Mouse (Mus musculus) ovary, postnatal 10 days (tissue): ENCODE measurements at regions not wholly inside any gene's neighbourhood (a gene's known extent, or its start where the extent isn't known, plus 50 kb on each side); places are given as distances from the start of the nearest gene placed in this dataset.

ENCODE experiments used
- DNase-seq: peaks from one replicate; pipeline ENCODE4 v3.0.0; 2022; ENCODE audit warnings: low spot score

DNA sequence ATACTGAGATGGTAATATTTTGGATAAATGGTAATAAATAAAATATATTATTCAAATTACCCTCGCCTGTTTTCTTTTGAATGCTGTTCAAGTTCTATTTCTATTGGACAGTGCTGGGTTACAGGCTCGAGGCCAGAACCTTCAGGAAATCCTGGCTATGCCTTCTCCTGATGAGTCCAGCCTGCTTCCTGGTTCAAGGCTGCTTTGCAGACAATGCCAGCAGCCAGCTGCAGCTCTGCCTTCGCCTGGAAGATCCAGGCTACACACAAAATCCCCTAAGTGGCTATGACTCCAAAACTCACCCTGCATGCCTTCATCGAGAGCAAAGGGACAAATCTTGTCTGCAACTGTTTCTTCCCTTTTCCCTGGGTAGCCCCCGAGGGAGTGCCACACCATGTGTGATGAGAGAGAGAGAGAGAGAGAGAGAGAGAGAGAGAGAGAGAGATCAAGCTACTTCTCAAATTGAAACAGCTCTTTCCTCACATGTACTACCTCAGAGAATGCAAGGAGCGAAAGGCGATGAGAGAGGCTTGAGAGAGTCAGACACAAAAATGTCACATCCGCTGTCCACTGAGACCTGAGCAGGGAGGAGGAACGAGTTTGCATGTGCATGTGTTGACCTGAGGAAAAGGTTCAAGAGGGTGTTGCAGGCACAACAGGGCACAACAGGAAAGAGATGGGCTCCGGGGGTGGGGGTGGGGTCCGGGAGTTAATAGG is 319.7 kb downstream of the Bcor start:
- no peak for DNase-seq

DNA sequence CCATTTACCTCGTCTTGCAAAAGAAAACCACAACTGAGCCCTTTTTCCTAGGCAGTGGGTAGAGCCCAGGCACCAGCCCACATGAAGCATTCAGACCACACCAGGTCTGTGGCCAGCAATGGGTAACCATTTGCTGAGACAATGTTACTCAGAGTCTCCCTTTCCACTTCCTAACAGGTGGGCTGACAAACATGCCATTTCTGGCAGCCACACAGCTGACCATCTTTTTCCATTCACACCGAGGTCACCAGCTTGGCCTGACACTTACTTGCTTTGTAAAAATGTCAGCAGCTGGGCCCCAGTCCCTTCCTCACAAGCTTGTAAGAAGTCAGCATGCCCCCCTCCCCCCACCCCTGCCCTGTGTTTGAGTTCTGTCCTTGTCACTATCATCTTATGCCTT is 314.6 kb downstream of the Bcor start:
- DNase-seq = no peak

DNA sequence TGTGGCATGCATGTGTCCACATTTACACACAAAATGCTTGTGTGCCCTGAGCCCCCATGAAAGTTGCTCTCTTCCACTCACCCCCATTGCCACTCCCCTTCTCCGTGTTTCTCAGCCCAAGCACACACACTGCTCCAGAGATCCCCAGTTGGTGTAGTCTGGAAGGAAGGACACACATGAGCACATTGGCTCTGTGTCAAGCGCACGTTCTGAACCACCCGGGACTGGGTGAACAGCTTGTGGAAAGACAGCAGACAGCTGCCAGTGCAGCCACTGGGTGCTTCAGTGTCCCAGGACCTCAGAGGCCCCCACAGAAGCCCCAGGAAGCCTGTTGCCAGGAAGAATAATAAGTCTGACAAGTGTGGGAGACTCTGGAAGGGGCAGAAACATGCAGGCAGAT is 304.2 kb downstream of the Bcor start:
- DNase-seq = no peak

DNA sequence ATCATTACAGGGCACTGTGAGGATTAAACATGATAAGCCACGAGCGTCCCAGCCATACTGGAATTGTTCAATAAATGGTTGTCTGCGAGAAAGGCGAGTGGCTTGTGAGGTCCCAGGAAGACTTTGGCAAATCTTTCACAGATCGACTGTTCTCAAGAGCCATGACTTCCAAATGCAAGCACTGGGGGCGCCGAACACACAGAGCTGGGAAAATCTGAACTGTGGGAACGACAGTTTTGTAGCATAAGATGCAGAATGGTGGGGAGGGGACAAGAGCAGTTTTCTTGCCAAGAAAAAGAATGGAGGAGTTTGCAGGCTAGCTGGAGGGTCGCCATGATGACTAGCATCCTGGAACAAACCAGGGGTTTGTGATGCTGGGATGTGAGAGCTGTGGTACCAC is 300.8 kb downstream of the Bcor start:
- DNase-seq = no peak

DNA sequence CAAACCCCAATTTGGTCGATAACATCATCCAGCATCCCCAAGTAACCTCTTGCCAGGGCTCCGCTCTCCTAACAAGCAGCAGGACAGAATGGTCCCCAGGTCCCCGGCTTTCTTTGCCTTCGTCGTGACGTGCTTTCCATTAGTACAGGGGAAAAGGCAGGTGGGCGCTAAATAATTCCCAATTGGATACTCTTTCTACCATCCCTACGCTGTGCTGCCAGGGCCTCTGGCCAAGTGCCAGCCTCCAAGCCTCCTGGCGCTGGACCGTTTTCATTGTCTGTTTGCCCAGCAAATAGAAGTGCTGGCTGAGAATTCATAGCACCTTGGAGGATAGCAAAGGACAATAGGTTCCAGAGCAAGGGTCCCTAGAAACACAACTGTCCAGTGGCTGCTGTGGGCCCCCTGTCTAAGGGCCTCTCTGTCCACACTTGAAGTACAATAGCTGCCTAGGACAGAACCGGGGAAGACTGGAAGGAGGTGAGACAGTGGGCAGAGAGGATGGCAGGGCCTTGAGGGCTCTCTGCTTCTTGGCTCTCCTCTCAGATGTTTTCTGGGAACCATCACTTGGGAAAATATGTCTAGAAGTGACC is 298.9 kb downstream of the Bcor start:
- DNase-seq = no peak

DNA sequence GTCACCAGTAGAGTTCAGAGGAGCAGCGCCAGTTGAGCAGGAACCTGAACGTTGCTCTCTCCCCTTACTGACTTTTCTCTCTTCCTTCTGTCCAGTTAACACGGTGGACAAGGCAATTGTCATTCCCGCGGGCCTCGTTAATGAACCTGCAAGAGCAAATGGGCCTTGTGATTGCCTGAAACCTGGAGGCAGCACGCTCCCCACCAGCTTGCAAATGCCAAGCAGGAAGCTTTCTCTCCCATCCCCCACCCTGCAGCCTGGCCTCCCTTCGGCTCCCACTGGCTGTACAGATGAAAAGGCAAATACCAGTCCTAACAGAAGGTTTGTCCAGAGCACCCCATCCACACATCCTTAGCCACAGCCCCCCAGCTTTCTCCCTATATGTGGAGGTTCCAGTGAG is 298.3 kb downstream of the Bcor start:
- no peak for DNase-seq

DNA sequence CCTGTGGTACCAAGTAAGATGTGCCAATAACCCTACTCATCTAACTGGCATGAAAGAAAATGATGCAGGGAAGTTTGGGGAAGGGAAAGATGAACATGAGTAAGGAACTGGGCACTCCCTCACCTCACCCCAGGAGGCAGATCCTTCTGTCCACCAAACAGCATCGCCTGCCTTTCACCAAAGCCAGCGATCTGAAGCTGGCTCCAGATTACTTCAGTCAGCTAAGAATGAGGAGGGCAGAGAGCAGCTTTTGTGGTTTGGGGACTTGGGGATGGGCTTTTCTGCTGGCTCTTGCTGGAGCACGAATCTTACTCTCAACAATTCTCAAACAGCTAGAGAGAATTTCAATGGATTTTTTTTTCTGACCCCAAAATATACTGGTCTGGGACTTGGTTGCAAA is 297.0 kb downstream of the Bcor start:
- no peak for DNase-seq

DNA sequence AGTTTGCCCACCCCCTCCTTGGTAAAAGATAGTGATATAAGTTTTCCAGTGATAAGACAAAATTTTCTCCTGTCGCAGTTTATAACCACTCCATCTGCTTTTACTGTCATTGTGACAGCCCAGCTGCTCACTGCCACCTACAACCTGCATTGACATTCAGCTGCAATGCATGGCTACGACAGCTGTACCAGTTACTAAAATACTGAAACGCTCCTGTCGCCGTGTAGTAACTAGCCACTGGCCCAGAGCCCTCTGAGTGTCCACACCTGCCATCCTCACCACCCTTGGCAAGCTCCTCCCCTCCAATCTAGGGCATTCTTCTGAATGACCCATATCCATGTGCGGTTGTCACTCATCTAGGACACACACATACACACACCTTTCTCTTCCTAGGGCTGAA is 286.2 kb downstream of the Bcor start:
- no peak for DNase-seq

DNA sequence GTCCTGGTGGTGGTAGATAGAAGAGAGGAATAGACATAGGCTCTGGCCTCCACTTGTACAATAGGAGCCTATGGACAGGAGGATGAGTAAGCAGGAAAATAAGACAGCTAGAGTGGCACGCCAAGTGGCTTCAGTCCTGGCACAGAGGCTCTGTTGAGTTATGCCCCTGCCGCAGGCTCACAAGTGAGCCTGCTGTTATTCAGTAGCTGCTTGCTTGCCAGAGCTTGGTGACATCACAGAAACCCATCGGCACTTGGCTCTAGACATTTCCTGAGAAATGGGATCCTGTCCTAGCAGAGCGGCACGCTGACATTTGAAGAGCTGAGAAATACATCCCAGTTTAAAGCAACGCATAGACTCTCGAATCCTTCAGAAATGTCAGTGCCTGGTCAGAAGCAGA is 283.5 kb downstream of the Bcor start:
- DNase-seq = no peak

DNA sequence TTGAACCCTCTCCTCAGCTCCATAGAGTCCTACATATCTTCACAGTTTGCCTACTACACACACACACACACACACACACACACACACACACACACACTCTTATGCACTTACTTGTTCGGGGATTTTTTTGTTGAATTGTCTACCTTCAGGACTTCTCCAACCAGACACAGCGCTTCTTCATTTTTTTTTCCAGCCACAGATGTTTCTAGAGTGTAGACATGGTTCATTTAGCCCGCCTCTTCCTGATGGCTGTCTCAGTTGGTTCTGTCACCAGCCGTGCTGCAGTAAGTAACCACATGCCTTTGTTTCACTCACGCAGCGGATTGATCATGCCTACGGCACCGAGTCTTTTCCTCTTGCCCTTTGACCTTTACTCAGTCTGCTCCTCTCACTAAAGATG is 282.1 kb downstream of the Bcor start:
- no peak for DNase-seq

DNA sequence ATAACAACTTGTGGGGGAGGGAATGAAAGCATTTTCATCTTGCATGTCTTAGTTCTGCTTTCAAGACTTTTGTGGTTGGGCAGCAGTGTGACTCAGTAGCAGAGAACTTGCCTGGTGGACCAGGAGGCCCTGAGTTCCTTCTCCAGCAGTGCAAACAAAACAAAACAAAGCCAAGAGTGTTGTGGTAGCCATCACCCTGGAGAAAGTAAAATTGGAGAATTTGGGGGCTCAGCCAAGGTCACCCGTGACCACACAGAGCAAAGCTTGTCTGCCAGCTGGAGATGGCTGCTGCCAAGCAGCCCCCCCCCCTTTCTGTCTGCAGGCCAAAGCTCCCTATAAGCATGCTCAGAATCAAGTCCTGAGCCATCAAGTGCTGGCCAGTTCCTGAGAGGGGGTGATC is 279.2 kb downstream of the Bcor start:
- no peak for DNase-seq

DNA sequence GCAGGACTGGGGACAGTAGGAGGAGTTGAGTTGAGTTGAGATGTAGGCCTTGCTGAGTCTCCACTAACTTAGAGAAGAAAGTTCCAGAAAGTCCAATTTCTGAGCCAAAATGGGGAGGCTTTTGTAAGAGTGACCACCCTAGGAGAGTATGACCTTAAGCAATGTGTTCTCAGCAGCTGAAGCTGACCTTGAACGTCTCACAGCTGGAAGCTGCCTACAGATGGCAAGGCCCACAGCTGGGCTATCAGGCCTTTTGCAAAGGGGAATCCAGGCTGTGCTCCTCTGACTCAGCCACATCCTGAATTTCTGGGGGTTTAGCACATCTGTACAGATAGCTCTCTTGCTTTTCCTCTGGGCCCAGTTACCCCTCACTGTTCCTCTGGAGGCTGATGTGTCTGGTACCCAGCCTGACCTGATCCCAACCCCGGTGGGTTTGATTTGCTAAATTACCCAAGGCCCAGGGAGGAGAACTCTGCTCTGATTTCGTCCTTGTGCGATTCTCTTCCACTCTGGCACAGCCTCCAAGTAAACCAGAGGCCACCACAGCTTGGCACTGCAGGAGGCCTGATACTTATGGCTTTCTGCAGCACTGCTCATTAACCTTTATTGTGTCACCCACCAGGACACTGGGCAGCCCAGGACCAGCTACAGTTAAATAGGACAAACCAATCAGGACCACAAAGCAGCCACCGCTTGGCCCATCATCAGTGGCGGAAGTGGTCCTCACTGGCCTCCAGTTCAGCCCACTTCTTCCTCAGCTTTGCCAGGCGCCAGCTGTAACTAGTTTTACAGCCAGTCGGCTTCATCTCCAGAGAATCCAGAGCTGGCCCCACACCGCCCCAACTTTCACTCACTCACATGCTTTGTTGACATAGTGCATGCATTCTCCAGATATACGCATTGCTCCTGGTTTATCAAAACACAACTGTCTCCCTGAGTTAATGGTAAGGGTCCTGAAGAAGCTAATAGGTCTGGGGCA is 276.1 kb downstream of the Bcor start:
- no peak for DNase-seq

DNA sequence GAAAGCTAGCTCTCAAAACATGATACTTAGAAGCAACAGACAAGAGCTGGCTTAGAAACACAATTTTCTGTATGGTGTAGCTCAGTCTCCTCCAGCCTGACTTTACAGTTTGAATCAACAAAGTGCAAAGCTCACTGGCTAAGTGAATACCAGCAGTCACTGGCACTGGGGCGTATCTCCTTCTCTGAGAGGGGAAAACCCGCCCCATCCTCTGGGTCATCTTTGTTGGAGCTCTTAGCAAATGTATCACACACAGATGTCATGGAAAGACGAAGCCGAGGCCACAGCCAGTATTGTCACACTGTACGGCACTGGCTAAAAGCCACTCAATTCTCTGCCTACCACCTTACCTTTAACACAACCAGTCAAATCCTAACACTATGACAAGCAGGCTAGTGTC is 267.8 kb downstream of the Bcor start:
- DNase-seq = no peak

DNA sequence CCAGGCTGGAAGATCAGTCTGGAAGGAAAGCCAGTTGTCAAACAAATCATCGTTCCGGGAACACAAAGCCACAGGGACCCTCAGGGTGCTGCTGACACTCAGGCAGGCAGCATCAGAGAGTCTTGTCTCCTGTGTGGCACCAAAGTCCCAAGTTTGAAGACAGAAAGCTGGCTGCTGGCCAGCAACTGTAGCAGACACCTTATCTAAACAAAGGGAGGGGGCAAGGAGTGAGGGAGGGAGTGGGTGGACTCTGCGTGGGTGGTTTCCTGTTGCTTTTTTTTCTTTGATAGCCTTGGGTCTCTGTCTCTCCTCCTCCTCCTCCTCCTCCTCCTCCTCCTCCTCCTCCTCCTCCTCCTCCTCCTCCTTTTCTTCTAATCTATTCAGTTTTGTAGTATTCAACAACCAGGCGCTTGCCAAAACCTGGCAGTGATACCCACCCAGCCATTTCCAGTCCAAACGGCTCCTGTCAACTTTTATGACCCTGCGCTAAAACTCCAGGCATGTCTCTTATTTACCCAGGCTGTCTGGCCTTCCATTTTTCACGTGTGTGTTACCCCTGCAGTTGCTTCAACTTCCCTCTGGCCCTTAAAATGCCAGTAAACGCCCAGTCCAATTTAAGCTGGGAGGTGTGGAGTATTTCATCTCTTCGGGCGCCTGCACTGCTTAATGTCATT is 266.4 kb downstream of the Bcor start:
- DNase-seq = no peak

DNA sequence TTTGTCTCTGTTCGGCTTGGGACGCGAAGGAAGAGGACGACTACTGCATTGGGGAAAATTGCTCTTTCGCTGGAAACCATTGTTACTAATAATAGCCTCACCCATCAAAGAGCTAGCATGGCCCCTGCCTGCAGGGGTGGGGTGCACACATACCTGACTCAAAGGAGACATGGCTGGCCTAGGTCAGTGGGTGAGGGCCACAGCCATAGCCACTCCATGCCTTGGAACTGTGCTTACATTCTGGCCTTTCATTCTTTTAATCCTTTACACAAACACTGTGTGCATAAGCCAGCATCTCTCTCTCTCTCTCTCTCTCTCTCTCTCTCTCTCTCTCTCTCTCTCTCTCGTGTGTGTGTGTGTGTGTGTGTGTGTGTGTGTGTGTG is 265.9 kb downstream of the Bcor start:
- DNase-seq = no peak

DNA sequence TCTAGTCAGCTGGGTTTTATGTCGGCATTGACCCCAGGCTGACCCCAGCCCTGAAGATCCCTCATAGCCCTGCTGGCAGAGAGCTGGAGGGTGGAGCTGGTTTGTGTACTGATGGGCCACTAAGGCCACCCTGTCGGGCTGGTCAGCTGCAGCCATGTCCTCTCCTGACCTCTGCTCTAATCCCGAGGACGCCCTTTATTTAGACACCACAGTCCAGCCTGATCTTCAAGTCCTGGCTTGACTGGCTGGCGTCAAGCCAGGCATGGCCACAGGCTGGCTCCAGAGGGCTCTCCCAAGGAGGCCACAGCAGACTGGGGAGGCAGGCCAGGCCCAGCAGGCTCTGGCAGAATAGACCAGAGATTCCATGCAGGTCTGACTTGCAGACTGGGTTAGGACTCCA is 264.8 kb downstream of the Bcor start:
- DNase-seq = no peak

DNA sequence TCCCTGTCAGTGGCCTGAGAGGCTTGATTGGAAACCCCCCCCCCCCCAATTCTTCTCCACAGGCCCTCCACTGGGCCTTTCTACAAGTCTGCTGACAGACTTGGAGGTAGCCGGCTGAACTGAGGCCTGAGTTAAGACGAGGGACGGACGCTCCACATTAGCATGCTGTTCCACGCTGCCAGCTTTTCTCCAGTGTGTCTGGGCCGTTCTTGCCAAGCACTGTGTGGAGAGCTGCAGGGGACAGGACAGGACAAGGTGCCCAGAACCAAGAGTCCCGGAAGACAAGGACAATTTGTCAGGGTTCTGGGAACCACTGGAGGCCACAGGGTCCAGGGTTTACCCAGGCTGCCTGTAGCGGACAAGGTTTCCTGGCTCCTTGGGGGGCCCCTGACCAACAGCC is 261.9 kb downstream of the Bcor start:
- no peak for DNase-seq

DNA sequence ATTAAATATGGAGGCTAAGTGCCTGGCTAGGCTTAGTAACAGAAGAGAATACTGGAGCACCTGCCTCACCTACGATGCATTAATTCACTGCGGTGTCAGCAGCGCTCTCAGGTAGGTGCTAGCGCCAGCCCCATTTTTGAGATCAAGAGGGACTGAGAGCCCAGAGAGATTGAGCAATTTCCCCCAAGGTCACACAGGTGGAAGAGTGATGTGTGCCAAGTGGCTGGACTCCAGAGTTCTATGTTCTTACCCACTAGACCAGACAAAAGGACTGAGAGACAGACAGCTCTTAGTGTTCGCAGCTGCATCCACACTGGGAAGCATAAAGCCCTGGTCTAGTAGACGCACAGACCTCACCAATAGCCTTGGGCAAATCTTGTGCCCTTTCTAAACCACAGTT is 261.1 kb downstream of the Bcor start:
- no peak for DNase-seq

DNA sequence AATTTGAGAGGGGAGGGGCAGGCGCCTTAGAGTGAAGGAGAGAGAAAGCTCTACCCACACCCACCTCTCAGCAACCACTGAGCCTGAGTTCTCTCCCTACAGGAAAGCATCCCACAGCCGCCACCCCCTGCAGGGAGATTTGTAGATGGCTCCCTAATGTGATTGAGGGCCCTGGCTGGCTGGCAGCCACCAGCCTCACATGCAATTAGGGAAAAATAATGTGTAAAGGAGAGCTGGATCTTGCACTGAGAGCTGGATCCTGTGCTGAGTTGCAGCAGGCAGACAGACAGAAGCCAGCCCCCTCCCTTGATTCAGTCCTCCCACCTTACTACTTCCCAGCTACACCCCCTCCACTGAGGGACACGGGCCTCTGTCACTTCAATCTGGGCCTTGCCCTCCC is 260.2 kb downstream of the Bcor start:
- no peak for DNase-seq

DNA sequence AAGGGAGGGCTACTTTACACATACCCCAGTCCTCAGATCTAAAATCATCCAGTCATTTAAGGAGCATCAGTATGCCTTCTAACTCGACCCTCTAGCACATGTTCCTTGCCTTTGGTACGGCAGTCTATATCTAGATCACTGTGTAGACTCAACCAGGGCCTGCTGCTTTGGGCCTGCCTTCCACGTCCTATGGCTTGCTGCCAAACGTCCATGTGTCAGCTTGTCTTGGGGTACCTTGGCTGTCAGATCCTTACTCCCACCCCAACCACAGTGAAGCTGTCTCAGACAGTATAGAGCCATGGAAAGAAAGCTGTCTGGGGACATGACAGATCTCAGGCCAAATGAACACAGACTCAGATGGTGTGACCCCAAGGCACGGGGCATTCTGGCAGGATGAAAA is 258.4 kb downstream of the Bcor start:
- no peak for DNase-seq

DNA sequence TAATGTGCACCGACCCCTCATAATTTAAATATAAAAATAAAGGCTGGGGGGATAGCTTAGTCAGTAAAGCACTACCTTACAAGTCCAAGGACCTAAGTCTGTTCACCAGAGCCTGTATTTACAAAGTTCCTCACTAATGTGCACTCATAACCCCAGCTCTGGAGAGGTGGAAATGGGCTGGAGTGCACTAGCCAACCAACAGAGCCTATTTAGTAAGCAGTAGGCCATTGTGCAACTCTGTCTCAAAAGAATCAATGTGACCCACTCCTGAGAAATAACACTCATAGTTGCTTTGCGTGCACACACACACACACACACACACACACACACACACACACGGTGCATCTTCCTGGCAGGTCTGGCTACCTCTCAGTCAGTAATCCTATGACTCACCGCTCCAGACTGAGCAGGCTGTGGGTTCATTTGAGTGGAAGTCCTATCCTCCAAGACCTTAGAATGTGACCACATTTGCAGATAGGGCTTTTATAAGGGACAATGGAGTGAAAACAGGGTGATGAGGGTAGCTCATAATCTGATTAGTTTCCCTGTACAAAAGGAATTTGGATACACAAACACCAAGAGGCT is 256.9 kb downstream of the Bcor start:
- no peak for DNase-seq

DNA sequence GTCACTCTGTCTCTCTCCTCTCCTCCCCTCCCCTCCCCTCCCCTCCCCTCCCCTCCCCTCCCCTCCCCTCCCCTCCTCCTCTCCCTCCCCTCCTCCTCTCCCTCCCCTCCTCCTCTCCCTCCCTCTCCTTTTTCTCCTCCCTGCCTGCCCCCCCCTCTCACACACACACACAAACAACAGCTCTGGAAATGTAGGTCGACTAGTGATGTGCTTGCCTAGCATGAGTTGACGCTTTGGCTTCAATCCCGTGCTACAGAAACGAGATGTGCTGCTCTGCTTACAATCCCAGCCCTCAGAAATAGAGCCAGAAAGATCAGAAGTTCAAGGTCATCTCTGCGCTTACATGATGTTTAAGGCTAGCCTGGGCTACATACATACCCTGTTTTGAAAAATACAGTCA is 254.9 kb downstream of the Bcor start:
- DNase-seq = no peak
